Mouse (Mus musculus) frontal cortex, postnatal 25 days (tissue): ENCODE measurements around the gene Rab1b.
"Not testable (repeated sequence)": the region's sequence is repeated elsewhere in the genome, so short reads cannot be mapped to it uniquely, and the experiment has no call there.

Experiments
- DNase-seq, 2 experiments: peaks; one replicate each; pipeline ENCODE4 v3.0.0; 2022; ENCODE audit warnings: low spot score in 2 of 2

Gene Rab1b

GRCm38 (mm10) chr19:5097521-5098362 lies 9.1 kb downstream of the Rab1b start:
- no peak for DNase-seq

- DNase-seq, result no peak
Observed at GRCm38 (mm10) chr19:5095887-5096474, 10.9 kb downstream of the Rab1b start.

- DNase-seq, result no peak
Observed at GRCm38 (mm10) chr19:5094746-5095417, 12.0 kb downstream of the Rab1b start.

- DNase-seq, result peak; percentile 98 to 99
Observed at GRCm38 (mm10) chr19:5094243-5094632, 12.6 kb downstream of the Rab1b start.

- DNase-seq, result no peak
Observed at GRCm38 (mm10) chr19:5093481-5094242, 13.2 kb downstream of the Rab1b start.

- no peak for DNase-seq
Observed at GRCm38 (mm10) chr19:5092083-5092482, 14.8 kb downstream of the Rab1b start.

- no peak for DNase-seq
Observed at GRCm38 (mm10) chr19:5089324-5089723, 17.5 kb downstream of the Rab1b start.

- peak; percentile 79 to 88 for DNase-seq
Observed at GRCm38 (mm10) chr19:5087884-5088728, 18.8 kb downstream of the Rab1b start, which contains the start of gene Yif1a. TSS of gene Yif1a (plus strand) at chr19:5088538.

- DNase-seq, result not testable (repeated sequence)
Observed at GRCm38 (mm10) chr19:5086533-5086932, 20.3 kb downstream of the Rab1b start.

- no peak for DNase-seq
Observed at GRCm38 (mm10) chr19:5085145-5085863, 21.6 kb downstream of the Rab1b start, which contains the start of gene Tmem151a. TSS of gene Tmem151a (minus strand) at chr19:5085531.

GRCm38 (mm10) chr19:5084834-5085144 lies 22.1 kb downstream of the Rab1b start:
- no peak for DNase-seq

GRCm38 (mm10) chr19:5083961-5084833 lies 22.7 kb downstream of the Rab1b start:
- no peak for DNase-seq

GRCm38 (mm10) chr19:5082596-5082995 lies 24.3 kb downstream of the Rab1b start:
- DNase-seq, result no peak

GRCm38 (mm10) chr19:5082005-5082404 lies 24.9 kb downstream of the Rab1b start:
- no peak for DNase-seq

- DNase-seq, result no peak
Observed at GRCm38 (mm10) chr19:5079279-5079678, 27.6 kb downstream of the Rab1b start.

GRCm38 (mm10) chr19:5073518-5073917 lies 33.4 kb downstream of the Rab1b start:
- DNase-seq, result no peak

GRCm38 (mm10) chr19:5073028-5073427 lies 33.8 kb downstream of the Rab1b start:
- DNase-seq, result no peak

GRCm38 (mm10) chr19:5072389-5073019 lies 34.4 kb downstream of the Rab1b start:
- DNase-seq, result no peak
